Mouse (Mus musculus): ENCODE data around the gene Fev. TPM values are rescaled to one million over a fixed set of nuclear protein-coding genes. Genes with fewer than 3 reads are reported as not detected.

The Fev gene
- polyA plus RNA-seq, 1 experiment from 2014 or later, result not detected

- Histone ChIP-seq H3K27ac (no peak overlapping the region), H3K9me3 (replicated peaks) (no peaks in the 10 kb centered on the region), H3K4me3 (no peak overlapping the region), H3K36me3 (ENCODE audit: poor library complexity, severe bottlenecking) (no peaks in the 10 kb centered on the region), H3K4me1 (peaks cover 20% of the 10 kb centered on the region), H3K4me2 (no peak overlapping the region), H3K9ac (no peak overlapping the region), H3K27me3 (peaks cover 43% of the 10 kb centered on the region)
- ATAC-seq, result no peak
- WGBS, result 18% methylated on average over 6 of the region's 6 CpGs
Observed at GRCm38 (mm10) chr1:74850251-74850650, 35.0 kb downstream of the Fev start.

GRCm38 (mm10) chr1:74848946-74849345 lies 36.3 kb downstream of the Fev start:
- peaks cover 38% of the 10 kb centered on the region for H3K27me3 ChIP-seq
- no peaks in the 10 kb centered on the region for H3K36me3 ChIP-seq (ENCODE audit: poor library complexity, severe bottlenecking)
- H3K9ac ChIP-seq, result no peak overlapping the region
- no peaks in the 10 kb centered on the region for H3K9me3 ChIP-seq (replicated peaks)
- 46% methylated on average over 5 of the region's 5 CpGs for WGBS
- H3K4me3 ChIP-seq, result no peak overlapping the region
- no peak overlapping the region for H3K27ac ChIP-seq
- no peak for ATAC-seq
- H3K4me2 ChIP-seq, result no peak overlapping the region
- H3K4me1 ChIP-seq, result peaks cover 13% of the 10 kb centered on the region

GRCm38 (mm10) chr1:74846341-74846740 lies 38.9 kb downstream of the Fev start:
- WGBS, result 49% methylated on average over 9 of the region's 9 CpGs
- H3K27ac ChIP-seq, result no peak overlapping the region
- peaks cover 6% of the 10 kb centered on the region for H3K4me1 ChIP-seq
- no peak overlapping the region for H3K9ac ChIP-seq
- H3K9me3 ChIP-seq (replicated peaks), result no peaks in the 10 kb centered on the region
- no peak overlapping the region for H3K4me2 ChIP-seq
- H3K36me3 ChIP-seq (ENCODE audit: poor library complexity, severe bottlenecking), result no peaks in the 10 kb centered on the region
- no peak overlapping the region for H3K4me3 ChIP-seq
- no peak for ATAC-seq
- H3K27me3 ChIP-seq, result peaks cover 16% of the 10 kb centered on the region

DNA sequence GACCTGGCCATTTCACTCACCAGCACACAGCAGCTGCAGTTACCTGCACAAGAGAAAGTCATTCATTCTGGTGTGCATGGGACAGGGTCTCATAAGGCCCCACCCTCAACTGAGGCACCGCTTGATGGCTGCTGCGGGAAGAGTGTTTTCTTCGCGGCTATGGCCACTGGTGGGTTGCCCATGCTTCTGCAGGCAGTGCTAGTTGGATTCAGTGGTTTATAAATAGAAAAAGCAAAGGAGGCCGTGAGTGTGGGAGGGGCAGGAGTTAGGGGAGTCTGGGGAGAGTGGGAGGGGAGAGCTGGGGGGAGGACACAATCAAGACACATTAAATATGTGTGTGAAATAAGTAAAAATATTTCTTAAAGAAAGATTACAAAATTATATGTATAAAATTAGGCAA lies 42.1 kb downstream of the Fev start:
- no peak overlapping the region for H3K4me2 ChIP-seq
- H3K4me1 ChIP-seq, result no peaks in the 10 kb centered on the region
- H3K9me3 ChIP-seq (replicated peaks), result no peaks in the 10 kb centered on the region
- H3K36me3 ChIP-seq (ENCODE audit: poor library complexity, severe bottlenecking), result no peaks in the 10 kb centered on the region
- no peak overlapping the region for H3K4me3 ChIP-seq
- peaks cover 3% of the 10 kb centered on the region; the same call in 1 of the 2 replicates for H3K27me3 ChIP-seq
- H3K9ac ChIP-seq, result no peak overlapping the region
- H3K27ac ChIP-seq, result no peak overlapping the region
- no peak for ATAC-seq
- WGBS, result 85% methylated on average over 5 of the region's 5 CpGs

GRCm38 (mm10) chr1:74833255-74833654 lies 52.0 kb downstream of the Fev start:
- no peaks in the 10 kb centered on the region for H3K36me3 ChIP-seq (ENCODE audit: poor library complexity, severe bottlenecking)
- no peaks in the 10 kb centered on the region for H3K27me3 ChIP-seq
- H3K4me3 ChIP-seq, result no peak overlapping the region
- no peaks in the 10 kb centered on the region for H3K4me1 ChIP-seq
- ATAC-seq, result no peak
- no peaks in the 10 kb centered on the region for H3K9me3 ChIP-seq (replicated peaks)
- no peak overlapping the region for H3K9ac ChIP-seq
- no peak overlapping the region for H3K27ac ChIP-seq
- H3K4me2 ChIP-seq, result no peak overlapping the region
- 90% methylated on average over 3 of the region's 3 CpGs for WGBS

MicroRNAs within 50 kb of the gene (microRNA counts, 519-probe panel; counts per million panel counts)
- 177 counts per million, percentile 53 among the panel's probes with 10 or more counts for microRNA mmu-miR-375

Small RNA genes lying within 50 kb of the gene (microRNA-seq; reads per million reads assigned to microRNA genes)
- 251 reads per million, percentile 62 among the genes with 10 or more reads in this experiment for gene Mir375

Other genes starting within 250 kb of the Fev start
- gene Ttll4, start 223.7 kb downstream of the Fev start, polyA plus RNA-seq (2015; fragmentation: Nextera tagmentation; extraction: Ambion mirVana), result 16.7 and 21.2 TPM in 2 replicates
- 0.81 and 1.4 TPM in 2 replicates for gene Cyp27a1, start 171.8 kb downstream of the Fev start, polyA plus RNA-seq (2015; fragmentation: Nextera tagmentation; extraction: Ambion mirVana)
- gene Prkag3, start 136.2 kb downstream of the Fev start, polyA plus RNA-seq (2015; fragmentation: Nextera tagmentation; extraction: Ambion mirVana), result not detected in 2 replicates
- 0.73 and 0.92 TPM in 2 replicates for gene Wnt6, start 113.5 kb downstream of the Fev start, polyA plus RNA-seq (2015; fragmentation: Nextera tagmentation; extraction: Ambion mirVana)
- 0.29 and 0.63 TPM in 2 replicates for gene Wnt10a, start 93.9 kb downstream of the Fev start, polyA plus RNA-seq (2015; fragmentation: Nextera tagmentation; extraction: Ambion mirVana)
- gene Cdk5r2, start 30.5 kb downstream of the Fev start, polyA plus RNA-seq (2015; fragmentation: Nextera tagmentation; extraction: Ambion mirVana), result 0.76 and 1.3 TPM in 2 replicates
- gene Cryba2, start 7.7 kb upstream of the Fev start, polyA plus RNA-seq (2015; fragmentation: Nextera tagmentation; extraction: Ambion mirVana), result not detected in 2 replicates
- gene Cfap65, start 50.2 kb upstream of the Fev start, polyA plus RNA-seq (2015; fragmentation: Nextera tagmentation; extraction: Ambion mirVana), result 0.56 and 0.57 TPM in 2 replicates
- 0.20 and 0.21 TPM in 2 replicates for gene Ihh, start 66.3 kb upstream of the Fev start, polyA plus RNA-seq (2015; fragmentation: Nextera tagmentation; extraction: Ambion mirVana)
- gene Nhej1, start 239.8 kb upstream of the Fev start, polyA plus RNA-seq (2015; fragmentation: Nextera tagmentation; extraction: Ambion mirVana), result 8.4 and 10.6 TPM in 2 replicates
- gene Slc23a3, start 248.5 kb upstream of the Fev start, polyA plus RNA-seq (2015; fragmentation: Nextera tagmentation; extraction: Ambion mirVana), result 0.08 TPM in 1 of 2 replicates, not detected in the other